Comparison of ENCODE assay signal across 8 mouse cellular contexts in the genomic region with DNA sequence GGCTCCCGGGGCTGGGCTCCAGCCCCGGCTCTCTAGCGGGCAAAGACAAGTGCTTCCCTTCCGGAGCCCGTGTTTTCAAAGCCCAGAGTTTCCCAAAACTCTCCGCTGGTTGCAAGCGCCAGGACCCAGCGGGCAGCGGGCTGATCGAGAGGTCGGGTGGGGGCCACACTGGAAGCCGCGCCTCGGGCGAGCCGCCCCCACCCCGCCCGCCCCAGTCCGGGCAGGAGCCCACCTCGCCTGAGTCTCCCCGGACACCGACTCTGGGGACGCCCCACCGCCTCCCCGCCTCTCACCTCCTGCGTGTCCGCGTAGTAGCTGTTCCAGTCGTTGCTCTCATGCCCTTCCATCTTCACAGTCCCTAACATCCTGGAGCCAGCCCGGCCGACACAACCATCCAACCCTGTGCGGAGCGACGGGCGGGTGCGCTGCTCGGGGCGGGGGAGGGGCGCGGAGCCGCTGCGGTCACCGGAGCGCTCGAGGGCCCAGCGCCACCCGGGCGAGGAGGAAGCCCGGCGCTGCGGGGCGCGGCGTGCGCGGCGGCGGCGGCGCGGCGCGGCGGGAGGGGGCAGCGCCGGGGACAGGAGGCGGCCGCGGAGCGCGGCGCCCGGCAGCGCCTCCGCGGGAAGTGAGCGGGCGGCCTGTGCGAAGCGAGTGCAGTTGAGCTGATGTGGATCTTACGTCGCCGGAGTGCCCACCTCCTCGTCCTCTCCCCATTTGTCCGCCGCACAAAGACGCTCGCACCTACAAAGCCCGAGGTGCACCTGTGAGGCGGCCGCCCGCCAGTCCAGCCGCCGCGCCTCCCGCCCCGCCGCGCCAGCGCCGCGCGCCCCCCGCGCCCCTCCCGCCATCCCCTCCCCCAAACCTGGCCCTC. TPM values are rescaled to one million over a fixed set of nuclear protein-coding genes. Genes with fewer than 3 reads are reported as not detected.
DNase-seq lines count a peak whose midpoint lies in the region; ATAC-seq and TF ChIP-seq lines count a peak whose summit lies in the region.

No protein-coding gene starts in this region.

- no peak for TF ChIP-seq EP300 in heart, adult 2 months (IDR thresholded peaks at IDR 0.05; ENCODE audit: insufficient read depth, low read depth, low read length)
- TF ChIP-seq EP300 in liver, embryonic 14.5 days (IDR thresholded peaks at IDR 0.05; ENCODE audit: low read depth) = no peak

- TF ChIP-seq CTCF in heart, adult 2 months (IDR thresholded peaks at IDR 0.05) = no peak
- no peak for TF ChIP-seq CTCF in liver, embryonic 14.5 days (IDR thresholded peaks at IDR 0.05; ENCODE audit: low read depth)

- H3K9me3 ChIP-seq in liver, embryonic 14.5 days (ENCODE audit: control insufficient read depth, low read length) = no peaks in the 10 kb centered on the region
- H3K9me3 ChIP-seq in neural tube, embryonic 13.5 days = no peaks in the 10 kb centered on the region

- H3K79me2 ChIP-seq in heart, adult 2 months (replicated peaks; ENCODE audit: control insufficient read depth, insufficient read depth, low read length) = no peaks in the 10 kb centered on the region

- intact Hi-C loops in heart, adult 2 months (cut with DNase I) = loop anchor here (5.0 kb wide), 1 partner anchor 263 kb away; no protein-coding TSS in a partner anchor
- intact Hi-C loops in heart, postnatal 36 days (cut with DNase I) = loop anchor here (5.0 kb wide), 1 partner anchor 263 kb away; no protein-coding TSS in a partner anchor

- H3K36me3 ChIP-seq in heart, adult 2 months (ENCODE audit: control insufficient read depth, insufficient read depth, low read length) = no peaks in the 10 kb centered on the region
- H3K36me3 ChIP-seq in liver, embryonic 14.5 days (replicated peaks; ENCODE audit: control insufficient read depth, insufficient read depth, low read depth) = no peaks in the 10 kb centered on the region
- no peaks in the 10 kb centered on the region for H3K36me3 ChIP-seq in neural tube, embryonic 13.5 days

- H3K4me2 ChIP-seq in liver, embryonic 14.5 days (ENCODE audit: low read depth) = peak overlapping the region; percentile 58
- peak overlapping the region; percentile 64 for H3K4me2 ChIP-seq in neural tube, embryonic 13.5 days

- TF ChIP-seq POLR2A in heart, adult 2 months (IDR thresholded peaks at IDR 0.05; ENCODE audit: insufficient read depth, low read depth, low read length) = no peak

- no peak overlapping the region for H3K27ac ChIP-seq in heart, adult 2 months
- H3K27ac ChIP-seq in brown adipose tissue, adult 24 weeks (replicated peaks; ENCODE audit: low read depth, low read length) = no peak overlapping the region
- H3K27ac ChIP-seq in liver, embryonic 14.5 days = no peak overlapping the region
- H3K27ac ChIP-seq in neural tube, embryonic 13.5 days (replicated peaks) = no peak overlapping the region

- H3K4me3 ChIP-seq in heart, adult 2 months = peak overlapping the region; percentile 36
- H3K4me3 ChIP-seq in brown adipose tissue, adult 24 weeks (ENCODE audit: insufficient read depth, low read depth, low read length) = peak overlapping the region; percentile 33; the same call in 1 of the 2 replicates
- peak overlapping the region; percentile 48 to 52 for H3K4me3 ChIP-seq in liver, embryonic 14.5 days (ENCODE audit: insufficient read depth in 1 of 2, low read depth in 2 of 2, low read length in 2 of 2)
- H3K4me3 ChIP-seq in neural tube, embryonic 13.5 days = peak overlapping the region; percentile 43

- peak; percentile 56 for ATAC-seq in liver, embryonic 14.5 days (ENCODE audit: insufficient read depth)
- 0 out of 2 replicates have a peak, but pooled peaks have one; percentile 25 for ATAC-seq in neural tube, embryonic 13.5 days (ENCODE audit: low read depth)

- no peaks in the 10 kb centered on the region for H3K4me1 ChIP-seq in heart, adult 2 months (ENCODE audit: control insufficient read depth, insufficient read depth, low read length)
- no peaks in the 10 kb centered on the region; the same call in 1 of the 2 replicates for H3K4me1 ChIP-seq in brown adipose tissue, adult 24 weeks (ENCODE audit: control insufficient read depth, insufficient read depth, insufficient read length, low read length)
- no peaks in the 10 kb centered on the region for H3K4me1 ChIP-seq in liver, embryonic 14.5 days (replicated peaks; ENCODE audit: control insufficient read depth in 2 of 2, insufficient read depth in 2 of 2, low read length in 1 of 2)
- H3K4me1 ChIP-seq in neural tube, embryonic 13.5 days (replicated peaks) = peaks cover 27% of the 10 kb centered on the region

- DNase-seq in heart, adult 2 months = peak; percentile 22 to 47
- DNase-seq in heart, adult 8-10 months (ENCODE audit: low spot score) = no peak
- peak; percentile 5 to 45 for DNase-seq in heart, postnatal 36 days
- DNase-seq in liver, embryonic 14.5 days (ENCODE audit: low read depth in 3 of 3, low spot score in 3 of 3) = no peak
- DNase-seq in layer of hippocampus, postnatal 36 days = no peak
- no peak for DNase-seq in gastrocnemius, adult 8-10 months (ENCODE audit: low spot score in 2 of 2)

- under 1% methylated on average over 94 of the region's 106 CpGs for WGBS in heart, adult 2 months
- under 1% methylated on average over 103 of the region's 106 CpGs for WGBS in liver, embryonic 14.5 days (ENCODE audit: insufficient replicate concordance)
- WGBS in neural tube, embryonic 13.5 days = under 1% methylated on average over 82 of the region's 106 CpGs

- H3K27me3 ChIP-seq in heart, adult 2 months (ENCODE audit: control insufficient read depth, insufficient read depth, low read length) = peaks cover 42% of the 10 kb centered on the region
- peaks cover 100% of the 10 kb centered on the region for H3K27me3 ChIP-seq in liver, embryonic 14.5 days (ENCODE audit: control insufficient read depth, insufficient read depth, low read length)
- peaks cover 99% of the 10 kb centered on the region for H3K27me3 ChIP-seq in neural tube, embryonic 13.5 days

- H3K9ac ChIP-seq in heart, adult 2 months (ENCODE audit: low read depth, low read length) = no peak overlapping the region
- peak overlapping the region; percentile 40; the same call in 1 of the 2 replicates for H3K9ac ChIP-seq in liver, embryonic 14.5 days (replicated peaks)
- peak overlapping the region; percentile 43; the same call in 1 of the 2 replicates for H3K9ac ChIP-seq in neural tube, embryonic 13.5 days

RNA-seq across cellular contexts. Expression of a gene that starts 1.1 kb away (rescaled TPM):
- total RNA-seq in heart, adult 2 months (2021) = not detected
- polyA plus RNA-seq in heart, adult 2 months (2012; rRNA removed) = 1.00 TPM in 1 of 2 replicates, not detected in the other
- total RNA-seq in heart, adult 8-10 months (2022) = under 1 TPM in 1 of 4 experiments, not detected in 3; 0.14 TPM
- polyA plus RNA-seq in brown adipose tissue, adult 24 weeks (2012; ENCODE audit: insufficient read depth, insufficient read length, missing spikeins) = not detected in 2 replicates
- total RNA-seq in heart, postnatal 36 days (2021) = not detected
- 1.9 and 2.0 TPM in 2 replicates for polyA plus RNA-seq in liver, embryonic 14.5 days (2012; rRNA removed)
- polyA plus RNA-seq in liver, embryonic 14.5 days (2014; fragmentation: Nextera tagmentation; extraction: Ambion mirVana) = 0.63 and 1.1 TPM in 2 replicates
- polyA plus RNA-seq in neural tube, embryonic 13.5 days (2015; fragmentation: Nextera tagmentation; extraction: Ambion mirVana) = 0.59 and 0.74 TPM in 2 replicates
- not detected for total RNA-seq in layer of hippocampus, postnatal 36 days (2021)
- not detected for total RNA-seq in gastrocnemius, adult 8-10 months (2022)

RNA-seq across cellular contexts. Expression of a gene that starts 18.3 kb away (rescaled TPM):
- not detected for total RNA-seq in heart, adult 2 months (2021)
- polyA plus RNA-seq in heart, adult 2 months (2012; rRNA removed) = 0.10 TPM in 1 of 2 replicates, not detected in the other
- not detected for total RNA-seq in heart, adult 8-10 months (2022)
- polyA plus RNA-seq in brown adipose tissue, adult 24 weeks (2012; ENCODE audit: insufficient read depth, insufficient read length, missing spikeins) = not detected in 2 replicates
- total RNA-seq in heart, postnatal 36 days (2021) = not detected
- polyA plus RNA-seq in liver, embryonic 14.5 days (2012; rRNA removed) = 0.04 and 0.08 TPM in 2 replicates
- polyA plus RNA-seq in liver, embryonic 14.5 days (2014; fragmentation: Nextera tagmentation; extraction: Ambion mirVana) = 0.04 TPM in 1 of 2 replicates, not detected in the other
- polyA plus RNA-seq in neural tube, embryonic 13.5 days (2015; fragmentation: Nextera tagmentation; extraction: Ambion mirVana) = 0.40 and 0.46 TPM in 2 replicates
- total RNA-seq in layer of hippocampus, postnatal 36 days (2021) = under 1 TPM; 0.13 to 0.30 TPM
- total RNA-seq in gastrocnemius, adult 8-10 months (2022) = not detected

Comparison
In these comparisons a context has a peak if more than half of its experiments do, and no peak if none do; other contexts are left out.
1. DNase-seq: peak in heart, adult 2 months (2 of 2) and heart, postnatal 36 days (2 of 2); none in heart, adult 8-10 months (single experiment), liver, embryonic 14.5 days (0 of 3), layer of hippocampus, postnatal 36 days (0 of 2) and gastrocnemius, adult 8-10 months (0 of 2).
2. Peak in every context shown above with its lines, with median percentiles within 50 percentile points of each other: H3K4me3 ChIP-seq.